Mouse (Mus musculus) liver, adult 2 months (tissue): ENCODE results near the gene Dlx3. TPM values are rescaled to one million over a fixed set of nuclear protein-coding genes. Genes with fewer than 3 reads are reported as not detected.

Source experiments
- DNase-seq: peaks from one replicate; pipeline ENCODE4 v3.0.0-alpha.2; 2011; ENCODE audit warnings: low read depth, low spot score; ENCODE audit errors: extremely low read depth
- H3K27ac ChIP-seq: fragments of 200-500 bp; replicated peaks from 2 replicates; pipeline ENCODE4 v1.5.1; 2012; ENCODE audit warnings: low read depth, mild to moderate bottlenecking, control low read depth, inconsistent platforms, low read length; ENCODE audit not compliant: insufficient read depth
- H3K27me3 ChIP-seq: fragments of 200-500 bp; 2 replicates; pipeline ENCODE4 v1.6.1; 2012; ENCODE audit warnings: mild to moderate bottlenecking, moderate library complexity, low read length, inconsistent platforms; ENCODE audit not compliant: control insufficient read depth, insufficient read depth
- H3K36me3 ChIP-seq: fragments of 200-500 bp; 2 replicates; pipeline ENCODE4 v1.6.1; 2012; ENCODE audit warnings: low read length, inconsistent platforms; ENCODE audit not compliant: control insufficient read depth, insufficient read depth
- H3K4me1 ChIP-seq: fragments of 200-500 bp; 2 replicates; pipeline ENCODE4 v1.6.1; 2011; ENCODE audit warnings: low read length; ENCODE audit not compliant: control insufficient read depth, insufficient read depth
- H3K4me3 ChIP-seq: fragments of 200-500 bp; 2 replicates; pipeline ENCODE4 v1.5.1; 2011; ENCODE audit warnings: low read depth, mild to moderate bottlenecking, control low read depth, low read length, moderate library complexity; ENCODE audit not compliant: insufficient read depth
- H3K79me2 ChIP-seq: fragments of 200-500 bp; 2 replicates; pipeline ENCODE4 v1.6.1; 2012; ENCODE audit warnings: inconsistent platforms, mild to moderate bottlenecking, low read length, moderate library complexity; ENCODE audit not compliant: control insufficient read depth, insufficient read depth
- H3K9ac ChIP-seq: fragments of 200-500 bp; 2 replicates; pipeline ENCODE4 v1.6.1; 2012; ENCODE audit warnings: low read depth, mild to moderate bottlenecking, control low read depth, inconsistent platforms, low read length
- CTCF ChIP-seq: fragments of 200-500 bp; IDR thresholded peaks from 2 replicates; pipeline ENCODE4 v1.5.1; 2011; ENCODE audit warnings: low read depth, low read length, control low read depth
- POLR2A ChIP-seq: fragments of 200-500 bp; IDR thresholded peaks from 2 replicates; pipeline ENCODE4 v1.6.1; 2011; ENCODE audit warnings: low read length, control low read depth; ENCODE audit not compliant: insufficient read depth; ENCODE audit errors: extremely low read depth
- WGBS: fragments of 180-500 bp; shearing (Covaris S2); methylation state at CpG from one replicate; pipeline ENCODE4 v1.1.7; 2018; 5-methylcytosine and 5-hydroxymethylcytosine counted together
- polyA plus RNA-seq: library from polyadenylated mRNA; depleted of rRNA; stranded (reverse); fragments of >200 nt; gene quantifications from 2 replicates; pipeline ENCODE4 v1.2.3, GENCODE M21; 2012
- total RNA-seq: library from RNA; depleted of rRNA; stranded (reverse); fragments of >200 nt; gene quantifications from 2 replicates; pipeline ENCODE4 v1.2.3, GENCODE M21; 2014

Gene Dlx3
- total and polyA plus RNA-seq, 2 experiments = not detected

GRCm38 (mm10) chr11:95080783-95081182 lies 39.1 kb upstream of the Dlx3 start:
- WGBS = 92% methylated on average over 6 of the region's 6 CpGs
- no peak for TF ChIP-seq CTCF
- no peak for TF ChIP-seq POLR2A
- Histone ChIP-seq H3K36me3 (no peaks in the 10 kb centered on the region), H3K4me3 (no peak overlapping the region), H3K27ac (no peak overlapping the region), H3K79me2 (no peaks in the 10 kb centered on the region), H3K27me3 (no peaks in the 10 kb centered on the region), H3K9ac (no peak overlapping the region), H3K4me1 (peaks cover 5% of the 10 kb centered on the region; the same call in 1 of the 2 replicates)
- no peak for DNase-seq

GRCm38 (mm10) chr11:95082896-95083295 lies 37.0 kb upstream of the Dlx3 start:
- Histone ChIP-seq H3K79me2 (no peaks in the 10 kb centered on the region), H3K27me3 (no peaks in the 10 kb centered on the region), H3K4me1 (peaks cover 3% of the 10 kb centered on the region; the same call in 1 of the 2 replicates), H3K4me3 (no peak overlapping the region), H3K9ac (no peak overlapping the region), H3K27ac (no peak overlapping the region), H3K36me3 (no peaks in the 10 kb centered on the region)
- TF ChIP-seq CTCF = no peak
- TF ChIP-seq POLR2A = no peak
- WGBS = 92% methylated on average over 7 of the region's 7 CpGs
- DNase-seq = no peak

- DNase-seq = no peak
- TF ChIP-seq CTCF = no peak
- no peak for TF ChIP-seq POLR2A
- Histone ChIP-seq H3K27ac (no peak overlapping the region), H3K9ac (no peak overlapping the region), H3K27me3 (no peaks in the 10 kb centered on the region), H3K4me3 (no peak overlapping the region), H3K36me3 (no peaks in the 10 kb centered on the region), H3K79me2 (no peaks in the 10 kb centered on the region), H3K4me1 (peaks cover 3% of the 10 kb centered on the region; the same call in 1 of the 2 replicates)
- WGBS = 85% methylated on average over 4 of the region's 4 CpGs
Observed at GRCm38 (mm10) chr11:95084175-95084574, 35.7 kb upstream of the Dlx3 start.

- Histone ChIP-seq H3K79me2 (no peaks in the 10 kb centered on the region), H3K4me1 (peaks cover 3% of the 10 kb centered on the region; the same call in 1 of the 2 replicates), H3K9ac (no peak overlapping the region), H3K4me3 (no peak overlapping the region), H3K36me3 (no peaks in the 10 kb centered on the region), H3K27ac (no peak overlapping the region), H3K27me3 (no peaks in the 10 kb centered on the region)
- no peak for TF ChIP-seq CTCF
- TF ChIP-seq POLR2A = no peak
- DNase-seq = no peak
- 65% methylated on average over 5 of the region's 5 CpGs for WGBS
Observed at GRCm38 (mm10) chr11:95084811-95085382, 35.0 kb upstream of the Dlx3 start.

- 17% methylated on average over 5 of the region's 5 CpGs for WGBS
- Histone ChIP-seq H3K36me3 (no peaks in the 10 kb centered on the region), H3K4me1 (peaks cover 3% of the 10 kb centered on the region; the same call in 1 of the 2 replicates), H3K4me3 (no peak overlapping the region), H3K27ac (no peak overlapping the region), H3K9ac (no peak overlapping the region), H3K79me2 (no peaks in the 10 kb centered on the region), H3K27me3 (no peaks in the 10 kb centered on the region)
- peak; percentile 14 for DNase-seq
- TF ChIP-seq POLR2A (no peak), CTCF (no peak)
Observed at GRCm38 (mm10) chr11:95085710-95086109, 34.2 kb upstream of the Dlx3 start.

- no peak overlapping the region for H3K4me3 ChIP-seq
- no peak overlapping the region for H3K27ac ChIP-seq
- no peaks in the 10 kb centered on the region for H3K27me3 ChIP-seq
- peaks cover 3% of the 10 kb centered on the region; the same call in 1 of the 2 replicates for H3K4me1 ChIP-seq
- H3K79me2 ChIP-seq = no peaks in the 10 kb centered on the region
- TF ChIP-seq CTCF (no peak), POLR2A (no peak)
- no peak overlapping the region for H3K9ac ChIP-seq
- no peaks in the 10 kb centered on the region for H3K36me3 ChIP-seq
- 72% methylated on average over 5 of the region's 5 CpGs for WGBS
- no peak for DNase-seq
Observed at GRCm38 (mm10) chr11:95086229-95086628, 33.7 kb upstream of the Dlx3 start.
